Mouse (Mus musculus) C2C12 (cell line): ENCODE results near the gene Pgghg. TPM values are rescaled to one million over a fixed set of nuclear protein-coding genes. Genes with fewer than 3 reads are reported as not detected.

Source experiments
- H3K27me3 ChIP-seq: one replicate; pipeline ENCODE4 v1.6.1; 2011; ENCODE audit not compliant: control insufficient read depth, insufficient read depth, insufficient read length
- H3K36me3 ChIP-seq: one replicate; pipeline ENCODE4 v1.6.1; 2011; ENCODE audit not compliant: control insufficient read depth, insufficient read depth
- H3K4me3 ChIP-seq: one replicate; pipeline ENCODE4 v1.5.1; 2011; ENCODE audit warnings: mild to moderate bottlenecking, control low read depth; ENCODE audit not compliant: poor library complexity, insufficient read depth, severe bottlenecking
- H3K79me2 ChIP-seq: one replicate; pipeline ENCODE4 v1.6.1; 2011; ENCODE audit not compliant: control insufficient read depth, insufficient read depth
- H3K79me3 ChIP-seq: one replicate; pipeline ENCODE4 v1.6.1; 2011; ENCODE audit warnings: low read depth, control low read depth
- H3ac ChIP-seq: one replicate; pipeline ENCODE3; 2011; ENCODE audit warnings: low read depth; ENCODE audit not compliant: control insufficient read depth, insufficient read length
- CEBPB ChIP-seq: IDR thresholded peaks from one replicate; pipeline ENCODE4 v1.6.1; 2011; ENCODE audit warnings: low read depth, mild to moderate bottlenecking, control low read depth, moderate library complexity
- CTCF ChIP-seq: IDR thresholded peaks from one replicate; pipeline ENCODE4 v1.5.1; 2011; ENCODE audit not compliant: control insufficient read depth, insufficient read depth, insufficient read length
- FOSL1 ChIP-seq: IDR thresholded peaks from one replicate; pipeline ENCODE4 v1.8.0; 2011; ENCODE audit warnings: mild to moderate bottlenecking, low read length; ENCODE audit not compliant: poor library complexity, insufficient read depth, severe bottlenecking
- MAX ChIP-seq: IDR thresholded peaks from one replicate; pipeline ENCODE4 v1.6.1; 2011; ENCODE audit warnings: mild to moderate bottlenecking, control low read depth
- MYOD1 ChIP-seq: IDR thresholded peaks from one replicate; pipeline ENCODE4 v1.6.1; 2011; ENCODE audit warnings: low read depth; ENCODE audit not compliant: control insufficient read depth, insufficient read length
- MYOG ChIP-seq: IDR thresholded peaks from one replicate; pipeline ENCODE4 v1.6.1; 2011; ENCODE audit not compliant: control insufficient read depth, insufficient read length; ENCODE audit errors: extremely low read depth
- USF1 ChIP-seq: IDR thresholded peaks from one replicate; pipeline ENCODE4 v1.6.1; 2011; ENCODE audit warnings: low read depth, mild to moderate bottlenecking, control low read depth, moderate library complexity
- long read RNA-seq, 2 experiments: library from polyadenylated mRNA; unstranded; transcript quantifications; one replicate each; pipeline ENCODE4 v2.0.0; 2019 to 2020
- polyA plus RNA-seq: library from polyadenylated mRNA; unstranded; fragments of >200 nt; fragmentation: generic; extraction: Trizol; gene quantifications from one replicate; pipeline ENCODE4 v1.2.1, GENCODE M21; 2012; ENCODE audit warnings: missing spikeins

Pgghg gene
- polyA plus RNA-seq, result 12.2 TPM
- long read RNA-seq, experiment 1, partial matches to known transcripts, result 6 of 14 reads
- long read RNA-seq, experiment 1, other reads (novel, unspliced or antisense), result 6 of 14 reads
- long read RNA-seq, experiment 2, transcript Pgghg-201 (14 exons, 2,981 nt), result major isoform, 22 of 41 reads
- long read RNA-seq, experiment 2, partial matches to known transcripts, result 5 of 41 reads
- long read RNA-seq, experiment 2, other reads (novel, unspliced or antisense), result 14 of 41 reads

GRCm38 (mm10) chr7:140941222-140942051, at the start of gene Pgghg:
TSS of gene Pgghg (plus strand) at chr7:140941391.
- peak within 1 kb of the TSS; percentile 80 for H3ac ChIP-seq
- H3K4me3 ChIP-seq, result peak within 1 kb of the TSS; percentile 48
- no peaks in the 10 kb centered on the region for H3K79me3 ChIP-seq
- H3K27me3 ChIP-seq, result peaks cover 5% of the 10 kb centered on the region
- TF ChIP-seq MAX (peak; percentile 92), CTCF (peak; percentile 75), CEBPB (no peak)
- H3K36me3 ChIP-seq, result peaks cover 6% of the 10 kb centered on the region
- H3K79me2 ChIP-seq, result no peaks in the 10 kb centered on the region

- Histone ChIP-seq H3K27me3 (no peaks in the 10 kb centered on the region), H3K36me3 (peaks cover 66% of the 10 kb centered on the region), H3K79me2 (no peaks in the 10 kb centered on the region), H3K4me3 (no peak overlapping the region), H3K79me3 (no peaks in the 10 kb centered on the region), H3ac (no peak overlapping the region)
- TF ChIP-seq MAX (no peak), FOSL1 (no peak), MYOD1 (no peak), CEBPB (no peak), MYOG (no peak), USF1 (no peak), CTCF (no peak)
These were observed 47.2 kb upstream of the Pgghg start for GRCm38 (mm10) chr7:140894031-140894430.

GRCm38 (mm10) chr7:140894611-140895010, 46.6 kb upstream of the Pgghg start:
- Histone ChIP-seq H3ac (no peak overlapping the region), H3K79me3 (no peaks in the 10 kb centered on the region), H3K36me3 (peaks cover 60% of the 10 kb centered on the region), H3K27me3 (no peaks in the 10 kb centered on the region), H3K4me3 (no peak overlapping the region), H3K79me2 (no peaks in the 10 kb centered on the region)
- no peak for TF ChIP-seq MYOG
- TF ChIP-seq CTCF, result no peak
- no peak for TF ChIP-seq FOSL1
- TF ChIP-seq MYOD1, result no peak
- no peak for TF ChIP-seq USF1
- TF ChIP-seq CEBPB, result no peak
- no peak for TF ChIP-seq MAX

- Histone ChIP-seq H3K79me2 (no peaks in the 10 kb centered on the region), H3K79me3 (no peaks in the 10 kb centered on the region), H3K4me3 (no peak overlapping the region), H3K27me3 (no peaks in the 10 kb centered on the region), H3ac (no peak overlapping the region), H3K36me3 (peaks cover 46% of the 10 kb centered on the region)
- no peak for TF ChIP-seq MYOG
- TF ChIP-seq FOSL1, result no peak
These were observed 43.3 kb upstream of the Pgghg start for GRCm38 (mm10) chr7:140897863-140898262.

GRCm38 (mm10) chr7:140899121-140899520, 42.1 kb upstream of the Pgghg start:
- no peaks in the 10 kb centered on the region for H3K27me3 ChIP-seq
- H3K36me3 ChIP-seq, result peaks cover 40% of the 10 kb centered on the region
- no peak for TF ChIP-seq CEBPB
- TF ChIP-seq CTCF, result no peak
- no peak for TF ChIP-seq MAX
- TF ChIP-seq FOSL1, result no peak
- no peak for TF ChIP-seq MYOD1
- TF ChIP-seq USF1, result no peak
- no peak for TF ChIP-seq MYOG
- no peak overlapping the region for H3K4me3 ChIP-seq
- H3K79me3 ChIP-seq, result no peaks in the 10 kb centered on the region
- no peak overlapping the region for H3ac ChIP-seq
- H3K79me2 ChIP-seq, result no peaks in the 10 kb centered on the region

- TF ChIP-seq MYOG, result no peak
- TF ChIP-seq MYOD1, result no peak
- no peak for TF ChIP-seq MAX
- TF ChIP-seq CTCF, result no peak
- no peak for TF ChIP-seq USF1
- TF ChIP-seq FOSL1, result no peak
- no peak for TF ChIP-seq CEBPB
- Histone ChIP-seq H3ac (no peak within 1 kb of the TSS), H3K27me3 (no peaks in the 10 kb centered on the region), H3K4me3 (no peak within 1 kb of the TSS), H3K79me3 (no peaks in the 10 kb centered on the region), H3K79me2 (no peaks in the 10 kb centered on the region), H3K36me3 (peaks cover 32% of the 10 kb centered on the region)
These were observed 41.0 kb upstream of the Pgghg start, which contains the start of gene Cox8b for GRCm38 (mm10) chr7:140900220-140900619. TSS of gene Cox8b (minus strand) at chr7:140900446.
